Mouse (Mus musculus) adrenal gland, adult 2 months (tissue): Measurements from ENCODE around the gene Amph. TPM values are rescaled to one million over a fixed set of nuclear protein-coding genes. Genes with fewer than 3 reads are reported as not detected.
A peak's percentile ranks its signal among the peaks of the same experiment; 100 is the strongest.
"Not testable (repeated sequence)": the region's sequence is repeated elsewhere in the genome, so short reads cannot be mapped to it uniquely, and the experiment has no call there.

ENCODE experiments used
- DNase-seq: peaks from one replicate; pipeline ENCODE4 v3.0.0; 2021
- long read RNA-seq: library from polyadenylated mRNA; stranded (forward); transcript quantifications from one replicate; pipeline ENCODE4 v2.0.0, GENCODE M21; 2021
- polyA plus RNA-seq: library from polyadenylated mRNA; depleted of rRNA; stranded (reverse); fragments of >200 nt; gene quantifications from 2 replicates; pipeline ENCODE4 v1.2.3, GENCODE M21; 2012; rRNA removed
- total RNA-seq, 2 experiments: library from RNA; stranded (reverse); gene quantifications; 2 replicates each; pipeline ENCODE4 v1.2.3; 2021

Amph gene
- total RNA-seq: 10 to 100 TPM in 1 of 2 experiments, 1 to 10 TPM in 1; 5.5 to 10.2 TPM
- polyA plus RNA-seq: 1.2 and 1.4 TPM in 2 replicates
- long read RNA-seq, transcript Amph-201 (21 exons, 3,367 nt): major isoform, 5 of 11 reads
- long read RNA-seq, partial matches to known transcripts: 2 of 11 reads
- long read RNA-seq, other reads (novel, unspliced or antisense): 0 of 11 reads

DNA sequence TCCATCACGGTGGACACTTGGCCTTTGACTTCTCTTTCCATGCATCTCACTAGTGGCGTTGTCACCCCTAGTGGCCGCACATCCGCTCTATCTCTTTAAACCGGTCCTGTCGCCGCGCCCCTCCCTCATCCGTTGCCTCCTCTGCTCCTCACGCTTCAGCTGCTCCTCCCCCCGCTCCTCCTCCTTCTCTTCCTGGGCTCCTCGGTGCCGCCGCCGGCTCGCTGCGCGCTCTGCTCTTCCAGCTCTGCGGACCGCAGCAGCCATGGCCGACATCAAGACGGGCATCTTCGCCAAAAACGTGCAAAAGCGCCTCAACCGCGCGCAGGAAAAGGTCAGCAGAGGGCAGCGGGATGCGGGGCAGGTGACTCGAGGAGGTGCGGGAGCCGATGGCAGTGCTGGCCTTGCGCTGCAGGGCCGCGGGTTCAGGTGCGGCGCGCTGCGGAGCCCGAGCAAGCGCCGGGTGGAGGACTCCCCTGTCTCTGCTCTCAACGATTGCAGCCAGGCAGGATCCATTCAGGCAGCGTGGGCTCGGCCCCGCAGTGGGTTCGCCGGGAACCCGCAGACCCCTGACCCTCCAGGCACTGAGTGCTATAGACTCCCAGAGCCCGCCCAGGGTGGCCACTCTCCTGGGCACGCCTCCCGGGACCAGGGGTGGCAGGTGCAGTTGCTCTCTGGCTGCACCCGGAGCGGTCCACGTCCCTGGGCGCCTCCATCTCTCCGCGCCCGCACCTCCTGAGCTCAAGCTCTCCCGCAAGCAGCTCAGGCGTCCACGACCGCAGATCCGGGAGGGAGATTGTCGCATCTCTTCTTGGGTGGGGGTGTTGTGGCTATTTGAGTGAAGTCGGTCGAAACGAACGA lies at the start of gene Amph:
TSS of gene Amph (plus strand) at position 35 of the 858 bp plus-strand sequence.
- DNase-seq: peak; percentile 85

DNA sequence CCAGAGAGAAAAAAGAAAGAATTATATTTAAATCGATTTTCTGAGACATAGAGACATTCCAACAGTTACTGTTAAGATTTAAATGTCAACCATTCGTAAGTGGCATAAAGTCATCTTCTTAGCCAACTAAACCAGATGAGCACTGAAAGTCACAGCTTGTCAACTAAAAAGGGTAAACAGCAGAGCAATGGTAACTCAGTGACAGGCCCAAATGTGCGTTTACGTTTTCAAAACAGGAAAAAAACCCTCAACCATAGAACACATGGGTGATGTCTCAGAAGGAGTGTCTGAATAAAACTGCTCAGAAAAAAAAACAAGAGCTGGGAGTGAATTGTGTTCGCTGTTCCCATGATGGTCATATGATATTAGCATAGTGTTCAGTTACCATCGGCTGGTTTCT lies 44.4 kb upstream of the Amph start:
- no peak for DNase-seq

DNA sequence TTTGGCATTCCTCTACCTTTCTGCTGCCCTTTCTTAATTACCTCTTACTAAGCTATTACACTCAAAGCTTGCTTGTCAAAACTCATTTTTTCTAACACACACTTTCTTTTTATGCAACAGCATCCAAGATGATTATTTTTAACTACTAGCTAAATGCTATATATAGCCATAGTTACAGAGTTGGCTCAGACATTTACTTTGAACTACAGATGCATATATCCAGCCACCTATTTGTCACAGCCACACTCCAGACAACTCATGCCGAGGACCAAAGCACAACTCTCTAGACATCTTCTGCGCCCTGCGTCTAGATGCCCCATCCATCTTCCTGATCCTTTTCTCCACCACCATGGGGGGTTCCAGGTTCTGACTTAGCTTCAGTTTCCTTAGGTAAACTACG lies 33.2 kb upstream of the Amph start:
- no peak for DNase-seq

DNA sequence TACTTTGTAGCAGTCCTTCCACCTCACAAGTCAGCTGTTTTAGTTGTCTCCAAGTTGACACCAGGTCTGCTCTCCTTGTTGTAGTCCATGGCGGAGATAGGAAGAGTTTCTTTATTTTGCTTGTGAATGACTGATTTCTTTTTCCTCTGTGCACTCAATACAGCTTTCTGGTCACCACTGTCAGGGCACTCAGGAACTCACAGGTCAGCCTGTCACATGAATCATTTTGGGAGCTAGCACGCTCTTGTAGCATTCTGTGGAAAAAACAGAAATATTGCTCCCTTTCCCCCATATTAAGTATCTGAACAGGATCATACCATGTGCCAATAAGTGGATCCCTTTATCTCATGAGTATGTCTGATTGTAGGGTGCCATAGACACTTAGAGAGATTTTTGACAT lies 14.8 kb upstream of the Amph start:
- not testable (repeated sequence) for DNase-seq

DNA sequence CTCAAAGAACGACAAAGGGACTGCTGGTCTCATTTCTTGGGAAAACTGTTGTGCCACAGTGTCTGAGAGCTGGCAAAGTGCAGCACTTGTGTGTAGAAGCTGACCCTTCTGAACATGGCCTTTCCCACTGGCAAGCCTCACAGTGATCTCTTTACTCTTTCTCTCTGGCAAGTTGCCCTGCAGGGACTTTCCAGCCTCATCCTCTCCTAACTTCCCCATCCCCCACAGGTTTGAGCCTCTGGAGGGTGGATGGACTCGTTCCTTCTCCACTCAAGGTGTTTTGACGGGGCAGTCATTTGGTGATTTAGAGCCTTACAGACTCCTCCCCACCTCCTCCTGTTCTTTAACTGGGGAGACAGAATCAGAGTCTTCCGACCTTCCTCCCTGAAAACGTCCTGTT lies 319 bp upstream of the Amph start:
- no peak for DNase-seq

DNA sequence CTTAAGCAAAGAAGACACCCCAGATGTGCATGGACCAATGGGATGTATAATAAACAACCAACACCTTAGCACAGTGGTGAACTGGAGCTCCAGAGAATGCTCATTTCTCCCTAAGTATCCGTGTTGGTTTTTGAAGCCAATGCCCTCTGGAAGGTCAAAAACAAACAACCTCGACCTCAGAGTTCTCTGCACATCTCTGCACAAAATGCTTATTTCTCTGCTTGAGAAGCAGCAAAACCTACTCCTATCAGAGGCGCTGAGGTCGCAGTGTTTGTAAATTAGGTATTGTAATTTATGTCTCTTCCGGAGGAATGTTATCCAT lies 985 bp downstream of the Amph start:
- DNase-seq: no peak

DNA sequence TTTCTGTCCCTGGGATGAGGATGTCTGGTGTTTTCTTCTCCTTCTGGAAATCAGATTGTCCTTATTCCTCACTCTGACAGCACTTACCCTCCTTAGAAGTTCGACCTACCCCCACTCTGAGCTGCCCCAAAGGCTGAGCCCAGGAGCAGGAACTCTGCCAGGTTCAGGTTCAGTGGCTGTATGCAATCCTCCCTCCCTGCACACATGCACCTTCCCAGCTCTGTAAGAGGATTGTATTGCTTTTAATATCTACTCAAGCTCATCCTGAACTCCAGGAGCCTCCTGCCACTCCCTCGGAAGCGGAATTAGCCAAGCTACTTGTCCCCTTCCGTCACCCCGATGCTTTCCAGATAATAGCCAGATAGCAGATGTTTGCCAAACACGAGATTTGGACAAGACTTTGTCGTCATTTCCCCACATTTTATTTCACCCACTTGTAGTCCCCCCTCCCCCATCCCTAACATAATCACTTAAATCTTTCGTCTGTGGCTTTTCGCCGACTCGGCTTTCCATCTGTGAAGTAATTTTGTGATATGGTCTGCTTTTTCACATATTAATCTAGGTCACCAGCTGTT lies 1.7 kb downstream of the Amph start:
- no peak for DNase-seq

DNA sequence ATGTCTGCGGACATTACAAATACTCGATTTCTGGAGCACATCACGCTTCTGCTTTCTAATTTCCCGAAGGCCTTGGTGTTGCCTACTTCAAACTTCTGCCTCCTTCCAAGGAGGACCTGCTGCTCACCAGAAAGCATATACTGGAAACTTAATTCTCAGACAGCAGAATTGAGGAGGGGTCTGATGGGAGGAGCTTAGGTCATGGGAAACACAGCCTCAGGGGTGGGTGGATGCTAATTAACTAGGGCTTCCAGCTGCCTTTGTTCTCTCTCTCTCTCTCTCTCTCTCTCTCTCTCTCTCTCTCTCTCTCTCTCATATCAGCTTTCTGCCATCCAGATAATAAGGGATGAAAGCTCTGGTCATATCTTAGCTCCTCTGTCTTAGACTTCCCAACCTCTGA lies 5.6 kb downstream of the Amph start:
- no peak for DNase-seq

DNA sequence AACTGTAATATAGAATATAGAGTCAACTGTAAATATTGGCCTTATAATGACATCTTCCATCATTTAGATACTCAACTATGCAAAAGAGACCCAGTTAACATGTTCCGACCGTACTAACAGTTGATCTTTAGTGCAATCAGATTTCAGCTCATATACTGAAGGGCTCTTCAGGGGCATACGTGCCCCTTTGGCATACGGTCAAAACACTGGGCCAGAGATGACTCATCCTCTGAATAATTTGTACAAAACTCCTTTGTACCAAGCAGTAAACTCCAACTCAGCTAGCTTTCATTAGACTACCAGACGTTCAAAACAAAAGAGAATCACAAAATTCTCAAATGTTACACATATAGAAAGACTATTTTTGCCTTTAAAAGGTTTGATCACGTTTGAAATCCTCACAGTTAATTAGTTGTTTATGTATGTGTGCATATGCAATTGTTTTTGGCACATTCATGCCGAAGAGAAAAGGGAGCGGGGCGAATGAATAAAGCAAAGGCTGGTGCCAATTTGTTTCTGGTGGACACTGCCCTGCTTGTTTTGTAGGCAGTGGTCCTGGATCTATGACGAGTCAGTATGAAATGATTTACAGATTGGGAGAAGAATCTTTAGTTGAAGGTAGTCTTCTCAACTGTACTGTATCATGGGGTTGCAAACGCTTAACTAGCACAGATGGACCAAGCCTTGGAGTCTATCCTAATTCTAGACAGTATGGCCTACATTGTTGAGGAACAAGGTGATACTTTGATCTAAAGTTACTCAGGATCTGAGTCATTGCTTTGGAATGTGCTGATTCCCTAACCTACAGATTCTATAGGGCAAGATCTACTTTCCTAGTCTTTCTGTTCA lies 8.3 kb downstream of the Amph start:
- peak; percentile 28 for DNase-seq

DNA sequence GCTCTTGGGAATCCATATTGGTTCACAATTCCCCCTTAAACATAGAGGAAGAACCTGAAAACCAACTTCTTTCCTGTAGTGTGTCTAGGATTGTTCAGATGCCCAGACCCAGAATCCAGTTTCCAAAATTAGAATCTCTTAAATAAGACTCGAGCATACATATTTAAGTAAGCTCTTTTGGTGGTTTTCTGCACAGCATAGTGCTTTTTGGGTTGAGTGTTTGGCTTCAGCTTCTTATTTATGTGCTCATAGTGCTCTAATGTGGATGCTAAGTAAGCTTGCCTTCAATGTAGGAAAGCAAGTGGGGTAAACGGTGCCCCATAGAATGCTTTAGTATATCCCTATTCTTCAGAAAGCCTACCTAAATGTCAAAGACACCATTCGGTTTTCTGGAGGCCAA lies 9.0 kb downstream of the Amph start:
- no peak for DNase-seq

DNA sequence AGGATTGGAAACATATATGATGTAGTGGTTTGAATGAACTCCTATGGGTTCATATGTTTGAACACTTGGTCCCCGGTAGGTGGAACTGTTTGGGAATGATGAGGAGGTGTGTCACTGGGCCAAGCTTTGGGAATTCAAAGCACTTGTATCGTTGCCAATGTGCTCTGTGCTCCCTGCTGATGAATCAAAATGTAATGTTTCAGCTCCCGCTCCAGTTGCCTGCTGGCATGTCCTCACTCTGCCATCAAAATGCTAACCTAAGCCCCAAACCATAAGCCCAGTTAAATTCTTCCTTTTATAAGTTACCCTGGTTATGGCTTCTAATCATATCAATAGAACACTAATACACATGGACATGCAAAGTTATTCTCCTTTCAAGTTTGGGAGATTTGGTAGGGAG lies 24.6 kb downstream of the Amph start:
- DNase-seq: no peak

DNA sequence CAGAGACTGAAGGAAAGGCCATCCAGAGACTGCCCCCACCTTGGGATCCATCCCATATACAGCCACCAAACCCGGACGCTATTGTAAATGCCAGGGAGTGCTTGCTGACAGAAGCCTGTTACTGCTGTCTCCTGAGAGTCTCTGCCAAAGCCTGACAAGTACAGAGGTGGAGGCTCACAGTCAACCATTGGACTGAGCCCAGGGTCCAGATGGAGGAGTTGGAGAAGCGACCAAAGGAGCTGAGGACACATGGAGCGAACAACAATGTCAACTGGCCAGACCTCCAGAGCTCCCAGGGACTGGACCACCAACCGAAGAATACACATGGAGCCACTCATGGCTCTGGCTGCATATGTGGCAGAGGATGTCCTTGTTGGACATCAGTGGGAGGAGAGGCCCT lies 26.3 kb downstream of the Amph start:
- DNase-seq: no peak

DNA sequence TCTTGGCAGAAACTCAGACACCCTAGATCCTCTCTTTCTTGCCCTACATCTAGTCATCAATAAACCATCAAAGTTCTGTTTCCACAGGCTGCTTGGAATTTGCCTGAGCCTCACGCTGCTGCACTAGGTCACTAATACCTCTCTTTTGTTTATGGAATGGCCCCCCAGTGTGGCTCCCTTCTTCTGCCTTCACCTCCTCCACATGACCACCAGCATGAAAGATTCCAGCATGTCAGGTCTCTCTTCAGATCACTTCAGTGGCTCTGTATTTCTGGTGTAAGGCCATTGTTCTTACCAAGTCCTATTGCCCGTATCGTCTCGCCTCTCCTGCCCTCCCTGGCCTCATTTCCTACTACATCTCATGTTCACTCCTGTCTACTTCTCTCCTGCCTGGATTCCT lies 39.3 kb downstream of the Amph start:
- DNase-seq: no peak

DNA sequence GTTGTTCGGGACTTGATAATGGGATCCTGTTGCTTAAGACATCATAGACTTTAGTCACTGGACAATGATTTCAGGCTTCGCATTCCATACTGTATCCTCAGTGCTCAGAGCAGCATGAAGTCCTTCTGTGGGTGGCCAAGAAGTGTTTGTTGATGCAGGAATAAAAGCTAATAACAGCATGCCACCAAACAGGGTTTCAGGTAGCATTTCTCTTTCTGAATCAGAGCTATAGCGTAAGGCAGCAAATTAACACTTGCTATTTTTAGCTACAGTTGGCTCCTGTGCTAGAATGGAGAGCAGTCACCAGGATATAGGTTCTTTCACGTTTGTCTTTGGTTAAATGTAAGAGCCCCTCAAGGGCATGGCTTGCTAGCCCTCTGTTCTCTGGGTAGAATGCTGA lies 40.3 kb downstream of the Amph start:
- DNase-seq: no peak

DNA sequence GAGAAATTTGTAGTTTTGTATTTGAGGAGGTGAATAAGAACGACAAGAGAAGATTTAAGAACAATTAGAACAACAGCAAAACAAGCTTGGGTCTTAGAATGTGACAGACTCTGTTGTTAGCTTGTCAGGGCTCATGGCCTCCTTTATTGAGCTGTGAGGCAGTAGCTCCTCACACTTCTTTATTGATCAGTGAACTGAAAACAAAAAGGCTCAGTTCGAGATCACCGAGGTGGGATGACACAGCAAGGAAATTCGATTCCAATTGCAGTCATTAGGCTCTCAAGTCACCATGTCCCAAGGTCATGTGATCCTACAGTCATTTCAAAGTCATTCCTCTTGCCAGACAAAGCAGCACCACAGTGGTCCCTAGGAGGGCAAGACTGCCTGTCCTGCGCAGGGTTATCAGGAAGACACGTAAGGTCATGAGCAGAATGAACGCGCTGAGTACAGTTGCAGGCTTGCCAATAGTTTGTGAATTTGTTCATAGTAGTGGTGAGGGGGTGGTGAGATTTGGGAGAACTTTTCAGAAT lies 41.2 kb downstream of the Amph start:
- DNase-seq: no peak

DNA sequence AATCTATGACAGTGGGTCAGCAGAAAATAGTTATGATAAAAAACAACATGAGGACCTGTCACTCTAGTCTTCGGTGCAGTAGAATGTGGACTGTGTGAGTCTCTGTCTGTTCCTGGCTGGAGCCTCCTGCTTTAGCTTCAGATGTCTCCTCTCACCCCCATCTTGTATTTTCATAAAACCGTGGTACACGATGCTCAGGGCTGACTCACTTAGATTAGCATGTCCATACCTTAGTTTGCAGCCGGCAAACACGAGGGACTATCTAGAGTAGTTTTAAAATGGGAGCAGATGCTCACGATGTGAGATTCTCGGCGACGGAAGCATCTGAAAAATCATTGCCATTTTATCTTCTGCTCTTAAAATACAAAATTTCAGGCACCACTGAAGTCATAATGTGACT lies 54.5 kb downstream of the Amph start:
- no peak for DNase-seq

DNA sequence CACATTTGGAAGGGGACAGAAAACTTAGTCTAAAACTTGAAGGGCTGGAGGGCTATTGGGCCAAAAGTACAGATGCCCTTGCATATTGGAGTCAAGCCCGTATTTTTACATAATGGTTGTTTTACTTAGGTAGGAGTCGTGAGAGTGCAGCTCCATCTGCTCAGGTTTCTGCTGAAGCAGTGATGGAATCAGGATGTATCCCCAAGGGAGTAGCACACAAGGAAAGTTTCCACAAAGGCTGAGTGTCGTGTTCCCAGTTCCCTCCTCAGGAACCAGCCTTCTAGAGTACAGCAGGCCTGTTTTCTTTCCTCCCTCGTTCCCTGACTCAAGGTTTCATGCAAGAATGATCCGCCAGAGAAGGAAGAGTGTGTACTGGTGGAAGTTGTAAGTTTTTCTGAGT lies 56.4 kb downstream of the Amph start:
- no peak for DNase-seq

DNA sequence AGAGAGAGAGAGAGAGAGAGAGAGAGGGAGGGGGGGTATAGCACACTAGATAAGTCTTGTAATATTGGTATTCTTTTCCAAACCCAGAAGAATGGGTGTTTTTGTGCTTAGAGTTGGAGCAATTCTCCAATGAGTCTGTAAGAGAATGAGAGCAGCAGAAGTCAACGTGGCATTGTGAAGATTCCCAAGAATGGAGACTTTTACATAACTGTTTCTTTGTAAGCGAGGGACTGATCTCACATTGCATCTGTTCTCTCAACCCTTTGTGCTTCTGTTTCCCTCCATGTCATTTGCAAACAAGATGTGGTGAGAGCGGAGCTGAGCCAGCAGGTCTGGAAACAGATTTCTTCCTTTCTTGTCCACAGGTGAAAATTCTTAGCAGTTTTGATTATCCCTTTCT lies 60.4 kb downstream of the Amph start:
- DNase-seq: no peak

DNA sequence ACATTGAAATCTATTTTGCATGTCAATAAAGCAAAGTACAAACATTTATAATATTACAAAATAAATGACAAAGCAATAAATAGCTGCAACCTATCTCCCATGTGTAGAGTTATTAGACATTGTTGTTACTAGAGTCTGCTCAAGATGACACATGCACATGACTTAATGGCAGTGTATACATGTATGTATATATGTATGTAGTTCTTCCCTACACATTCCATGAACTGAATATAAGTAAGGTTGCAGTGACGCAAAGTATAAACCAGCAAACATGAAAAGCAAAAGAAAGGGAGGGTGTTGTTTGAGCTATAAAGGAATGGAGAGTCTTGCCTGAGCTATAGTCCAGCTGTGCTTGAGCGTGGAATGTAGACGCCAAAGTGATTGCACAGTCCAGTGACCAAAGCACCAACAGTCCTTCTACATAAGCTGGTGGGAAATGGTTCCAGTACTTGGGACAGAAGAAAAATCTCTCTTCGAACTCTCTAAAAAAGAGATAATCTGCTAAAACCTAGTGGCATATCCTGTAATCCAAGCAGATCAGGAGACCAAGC lies 66.9 kb downstream of the Amph start:
- DNase-seq: no peak

DNA sequence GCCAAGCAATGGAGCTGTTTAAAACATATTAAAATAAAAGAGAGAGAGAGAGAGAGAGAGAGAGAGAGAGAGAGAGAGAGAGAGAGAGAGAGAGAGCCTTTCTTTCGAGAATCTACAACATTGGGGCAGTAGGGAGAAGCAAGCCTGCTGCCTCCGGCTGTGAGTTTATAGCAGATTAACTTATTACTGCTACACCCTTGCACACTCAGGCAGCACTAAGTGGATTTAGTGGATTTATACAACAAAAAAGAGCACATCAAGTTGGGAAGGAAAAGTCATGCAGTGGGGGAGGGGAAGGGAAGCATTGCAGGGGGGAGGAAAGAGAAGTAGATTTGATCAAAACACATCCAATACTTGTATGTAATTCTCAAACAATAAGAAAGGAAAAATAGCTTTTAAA lies 73.5 kb downstream of the Amph start:
- DNase-seq: no peak

DNA sequence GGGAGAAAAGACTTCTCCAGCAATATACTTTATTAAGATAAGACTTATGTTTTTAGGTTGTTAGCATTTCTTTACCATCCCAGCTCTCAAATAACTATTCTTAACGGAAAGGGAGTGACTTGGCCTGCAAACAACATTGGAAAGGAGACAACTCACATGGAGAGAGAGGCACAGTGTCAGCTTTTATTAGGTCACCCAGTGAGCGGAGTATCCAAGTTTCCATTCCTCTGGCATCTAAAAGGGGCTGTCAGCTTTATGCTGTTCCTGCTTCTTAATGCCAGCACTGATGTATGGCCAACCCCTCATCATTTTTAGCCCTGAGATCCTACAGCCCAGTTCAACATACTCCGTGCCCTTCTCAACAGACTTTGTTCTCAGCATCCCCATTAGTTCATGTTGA lies 74.3 kb downstream of the Amph start:
- no peak for DNase-seq

DNA sequence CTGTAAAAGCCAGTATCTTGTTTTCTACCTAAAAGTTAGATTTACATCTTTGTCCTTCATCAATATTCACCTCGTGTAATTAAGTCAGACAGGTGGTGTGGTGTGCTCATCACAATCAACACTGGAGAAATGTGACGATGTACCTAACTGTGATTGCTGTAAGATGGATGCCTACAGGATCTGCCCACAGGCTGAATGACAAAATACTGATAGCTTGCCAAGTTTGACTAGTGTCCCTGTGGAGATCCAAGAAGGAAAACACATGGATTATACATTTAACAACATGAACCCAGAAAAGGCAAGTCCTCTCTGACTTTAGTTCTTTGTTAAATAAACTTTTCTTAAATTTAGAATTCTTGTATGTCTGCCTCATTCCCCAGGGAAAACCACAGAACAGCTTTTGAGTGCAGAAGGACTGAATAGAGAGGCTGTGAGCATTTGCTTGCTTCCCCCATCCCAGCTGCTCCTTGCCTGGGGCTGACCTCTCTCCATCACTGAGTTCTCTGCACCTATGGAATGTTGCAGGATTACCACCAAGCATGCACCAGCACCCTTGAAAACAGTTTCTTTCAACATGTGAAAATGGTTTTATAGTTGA lies 77.2 kb downstream of the Amph start:
- no peak for DNase-seq
